Mouse (Mus musculus): ENCODE measurements around the gene Klk1b3.

DNA sequence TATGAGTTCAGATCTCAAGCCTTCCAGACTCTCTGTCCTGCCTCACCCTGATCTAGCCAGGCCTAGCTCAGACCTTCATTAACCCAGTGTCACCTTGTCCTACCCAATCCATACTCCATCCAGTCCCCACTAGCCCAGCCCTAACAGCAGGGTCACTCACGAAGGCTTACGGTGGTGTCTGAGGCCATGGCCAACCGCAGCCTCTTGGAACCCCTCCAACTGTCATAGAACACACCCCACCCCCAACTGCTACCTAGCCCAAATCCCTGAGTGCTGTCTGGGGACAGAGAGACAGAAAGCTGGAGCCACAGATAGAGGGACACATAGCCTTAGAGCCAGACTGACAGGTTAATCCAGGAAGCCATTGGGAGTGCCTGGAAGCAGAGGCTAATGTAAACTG, 37.9 kb downstream of the Klk1b3 start, which contains the start of gene Gm36864:
- TF ChIP-seq EP300 (IDR thresholded peaks at IDR 0.05; ENCODE audit: insufficient read depth, low read depth, low read length) = no peak
- no peak for TF ChIP-seq CTCF (IDR thresholded peaks at IDR 0.05)
